Mouse (Mus musculus) CD4-positive helper T cell, adult 2 months (primary cell): ENCODE measurements around the gene Hnrnpul1.
"Not testable (repeated sequence)": the region's sequence is repeated elsewhere in the genome, so short reads cannot be mapped to it uniquely, and the experiment has no call there.

Source experiments
- DNase-seq: peaks from one replicate; pipeline ENCODE4 v3.0.0-alpha.2; 2012; ENCODE audit warnings: low read depth, missing footprints, low spot score

Hnrnpul1 gene

GRCm38 (mm10) chr7:25780753-25781152 lies 26.2 kb upstream of the Hnrnpul1 start:
- no peak for DNase-seq

GRCm38 (mm10) chr7:25780021-25780420 lies 25.5 kb upstream of the Hnrnpul1 start:
- peak; percentile 53 for DNase-seq

- no peak for DNase-seq
Observed at GRCm38 (mm10) chr7:25768229-25768628, 13.7 kb upstream of the Hnrnpul1 start.

GRCm38 (mm10) chr7:25766108-25766507 lies 11.6 kb upstream of the Hnrnpul1 start:
- DNase-seq: no peak

GRCm38 (mm10) chr7:25764221-25764620 lies 9.7 kb upstream of the Hnrnpul1 start:
- no peak for DNase-seq

GRCm38 (mm10) chr7:25763678-25764077 lies 9.1 kb upstream of the Hnrnpul1 start:
- DNase-seq: no peak

- DNase-seq: no peak
Observed at GRCm38 (mm10) chr7:25761354-25761753, 6.8 kb upstream of the Hnrnpul1 start.

- DNase-seq: peak; percentile 95
Observed at GRCm38 (mm10) chr7:25756011-25756410, 1.5 kb upstream of the Hnrnpul1 start.

GRCm38 (mm10) chr7:25755468-25755833 lies 894 bp upstream of the Hnrnpul1 start:
- no peak for DNase-seq

- DNase-seq: no peak
Observed at GRCm38 (mm10) chr7:25754439-25754737, 169 bp downstream of the Hnrnpul1 start.

GRCm38 (mm10) chr7:25753643-25754438 lies 716 bp downstream of the Hnrnpul1 start:
- peak; percentile 12 for DNase-seq

- no peak for DNase-seq
Observed at GRCm38 (mm10) chr7:25753076-25753475, 1.5 kb downstream of the Hnrnpul1 start.

GRCm38 (mm10) chr7:25746844-25747243 lies 7.7 kb downstream of the Hnrnpul1 start:
- DNase-seq: no peak

GRCm38 (mm10) chr7:25738277-25738676 lies 16.3 kb downstream of the Hnrnpul1 start:
- no peak for DNase-seq

- no peak for DNase-seq
Observed at GRCm38 (mm10) chr7:25736920-25737319, 17.6 kb downstream of the Hnrnpul1 start.

GRCm38 (mm10) chr7:25734991-25735390 lies 19.6 kb downstream of the Hnrnpul1 start:
- DNase-seq: no peak

- no peak for DNase-seq
Observed at GRCm38 (mm10) chr7:25731294-25732055, 23.1 kb downstream of the Hnrnpul1 start.

GRCm38 (mm10) chr7:25729862-25730261 lies 24.7 kb downstream of the Hnrnpul1 start:
- DNase-seq: no peak

- DNase-seq: no peak
Observed at GRCm38 (mm10) chr7:25729396-25729795, 25.2 kb downstream of the Hnrnpul1 start.

GRCm38 (mm10) chr7:25727800-25728199 lies 26.8 kb downstream of the Hnrnpul1 start:
- DNase-seq: no peak

GRCm38 (mm10) chr7:25725886-25726285 lies 28.7 kb downstream of the Hnrnpul1 start:
- no peak for DNase-seq

- not testable (repeated sequence) for DNase-seq
Observed at GRCm38 (mm10) chr7:25721776-25722175, 32.8 kb downstream of the Hnrnpul1 start.

GRCm38 (mm10) chr7:25720760-25721159 lies 33.8 kb downstream of the Hnrnpul1 start:
- no peak for DNase-seq
